Mouse (Mus musculus) stomach, embryonic 14.5 days (tissue): Measurements from ENCODE around the gene Btbd3. TPM values are rescaled to one million over a fixed set of nuclear protein-coding genes. Genes with fewer than 3 reads are reported as not detected.

Source experiments
- ATAC-seq: fragments of 200-750 bp; cut with Nextera tagmentation; 2 replicates; pipeline ENCODE4 v1.8.0; 2017; ENCODE audit warnings: low read depth, moderate TSS enrichment; ENCODE audit not compliant: insufficient number of reproducible peaks, insufficient read depth, low FRiP score
- H3K27ac ChIP-seq: fragments of 300-500 bp; sonication (generic); 2 replicates; pipeline ENCODE4 v1.5.1; 2014; ENCODE audit warnings: mild to moderate bottlenecking, low read length, moderate library complexity, mixed read lengths
- H3K27me3 ChIP-seq: fragments of 300-500 bp; sonication (generic); 2 replicates; pipeline ENCODE4 v1.6.1; 2014; ENCODE audit warnings: low read length, control low read depth, mixed read lengths; ENCODE audit not compliant: control insufficient read depth, insufficient read depth
- H3K36me3 ChIP-seq: fragments of 300-500 bp; sonication (generic); 2 replicates; pipeline ENCODE4 v1.6.1; 2014; ENCODE audit warnings: mild to moderate bottlenecking, control low read depth, low read length, moderate library complexity, mixed read lengths; ENCODE audit not compliant: control insufficient read depth, insufficient read depth
- H3K4me1 ChIP-seq: fragments of 300-500 bp; sonication (generic); 2 replicates; pipeline ENCODE4 v1.6.1; 2014; ENCODE audit warnings: low read length, control low read depth, mixed read lengths; ENCODE audit not compliant: control insufficient read depth, insufficient read depth
- H3K4me2 ChIP-seq: fragments of 300-500 bp; sonication (generic); replicated peaks from 2 replicates; pipeline ENCODE4 v1.6.1; 2014; ENCODE audit warnings: low read depth, low read length, control low read depth
- H3K4me3 ChIP-seq: fragments of 300-500 bp; sonication (generic); 2 replicates; pipeline ENCODE4 v1.5.1; 2014; ENCODE audit warnings: low read depth, low read length, control low read depth
- H3K9ac ChIP-seq: fragments of 300-500 bp; sonication (generic); replicated peaks from 2 replicates; pipeline ENCODE4 v1.6.1; 2014; ENCODE audit warnings: low read depth, mild to moderate bottlenecking, control low read depth, low read length, moderate library complexity, mixed read lengths
- H3K9me3 ChIP-seq: fragments of 300-500 bp; sonication (generic); 2 replicates; pipeline ENCODE4 v1.6.1; 2016; ENCODE audit warnings: low read depth, low read length, control low read depth; ENCODE audit not compliant: control insufficient read depth
- WGBS: fragments of 180-500 bp; shearing (Covaris S2); extraction: QIAGEN DNeasy Blood & Tissue Kit; methylation state at CpG from one replicate; pipeline ENCODE4 v1.1.7; 2014; 5-methylcytosine and 5-hydroxymethylcytosine counted together
- polyA plus RNA-seq: library from polyadenylated mRNA; unstranded; fragments of >200 nt; fragmentation: Nextera tagmentation; extraction: Ambion mirVana; gene quantifications from 2 replicates; pipeline ENCODE4 v1.2.1, GENCODE M21; 2014

The Btbd3 gene
- polyA plus RNA-seq, 1 experiment from 2014 or later, result 35.7 TPM

GRCm38 (mm10) chr2:138590307-138590706, 333.9 kb downstream of the Btbd3 start:
- Histone ChIP-seq H3K4me3 (no peak overlapping the region), H3K4me1 (no peaks in the 10 kb centered on the region), H3K9me3 (no peaks in the 10 kb centered on the region), H3K27me3 (no peaks in the 10 kb centered on the region), H3K9ac (no peak overlapping the region), H3K27ac (no peak overlapping the region), H3K4me2 (no peak overlapping the region), H3K36me3 (no peaks in the 10 kb centered on the region)
- ATAC-seq, result no peak
- WGBS, result 57% methylated on average over 1 of the region's 1 CpGs

GRCm38 (mm10) chr2:138612361-138612760, 356.0 kb downstream of the Btbd3 start:
- Histone ChIP-seq H3K9me3 (no peaks in the 10 kb centered on the region), H3K4me1 (no peaks in the 10 kb centered on the region), H3K9ac (no peak overlapping the region)

GRCm38 (mm10) chr2:138617501-138617900, 361.1 kb downstream of the Btbd3 start:
- Histone ChIP-seq H3K4me3 (no peak overlapping the region), H3K9me3 (no peaks in the 10 kb centered on the region), H3K27ac (no peak overlapping the region), H3K4me1 (no peaks in the 10 kb centered on the region), H3K4me2 (no peak overlapping the region), H3K9ac (no peak overlapping the region), H3K27me3 (no peaks in the 10 kb centered on the region), H3K36me3 (no peaks in the 10 kb centered on the region)
- ATAC-seq, result no peak
- WGBS, result 87% methylated on average over 5 of the region's 5 CpGs

More at GRCm38 (mm10) chr2:138612361-138612760, 356.0 kb downstream of the Btbd3 start:
- H3K27ac ChIP-seq, result no peak overlapping the region
- H3K36me3 ChIP-seq, result no peaks in the 10 kb centered on the region
- H3K27me3 ChIP-seq, result no peaks in the 10 kb centered on the region
- H3K4me3 ChIP-seq, result no peak overlapping the region
- no peak overlapping the region for H3K4me2 ChIP-seq
- no peak for ATAC-seq
